Mouse (Mus musculus): ENCODE measurements around the gene Pigr. TPM values are rescaled to one million over a fixed set of nuclear protein-coding genes. Genes with fewer than 3 reads are reported as not detected.

Gene Pigr
- polyA plus RNA-seq (2015; fragmentation: Illumina TruSeq; extraction: RNeasy Lipid Tissue Mini Kit (QIAGEN cat#74804); ENCODE audit: insufficient read depth, low read depth, low replicate concordance): 4.8 TPM

DNA sequence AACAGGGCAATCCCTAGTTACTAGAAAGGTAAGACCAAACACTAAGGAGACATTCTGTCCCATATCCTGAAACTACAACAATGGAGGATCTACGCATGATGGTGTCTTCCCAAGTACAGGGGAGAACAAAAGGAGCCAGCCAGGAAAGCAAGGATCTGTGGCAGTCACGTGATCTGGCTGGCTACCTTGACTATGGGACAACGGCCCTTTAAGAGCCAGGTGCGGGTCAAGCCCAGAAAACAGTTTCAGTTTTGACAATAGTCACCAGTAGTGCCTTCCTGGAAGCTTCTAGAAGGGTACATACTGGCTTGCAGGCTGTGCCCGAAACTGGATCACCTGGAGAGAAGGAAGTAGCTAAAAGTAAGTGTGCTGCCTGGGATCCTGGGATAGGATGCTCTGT lies at the start of gene Pigr:
Gene Pigr, plus strand, starts transcription at position 237 of the 400 bp plus-strand sequence.

DNA sequence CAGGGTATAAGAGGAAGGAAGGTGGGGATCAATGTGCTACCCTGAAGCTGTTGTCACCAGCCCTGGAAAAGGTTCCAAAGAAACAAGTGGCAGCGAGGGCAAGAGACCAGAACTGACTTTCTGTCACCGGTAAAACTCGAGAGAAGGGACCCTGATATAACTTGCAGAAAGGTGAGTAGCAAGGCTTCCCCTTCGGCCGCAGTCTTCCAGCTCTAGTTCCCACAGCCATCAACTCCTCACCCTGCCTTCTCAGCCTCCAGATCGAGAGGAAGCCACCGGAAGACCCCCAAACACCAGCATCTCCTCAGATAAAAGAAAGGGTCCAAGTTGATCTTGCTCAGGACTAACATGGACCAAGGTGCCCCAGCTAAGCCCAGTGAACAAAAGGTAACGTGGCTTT lies 25.9 kb upstream of the Pigr start, which contains the start of gene Fcamr:
Gene Fcamr, plus strand, starts transcription at position 301 of the 400 bp plus-strand sequence.

DNA sequence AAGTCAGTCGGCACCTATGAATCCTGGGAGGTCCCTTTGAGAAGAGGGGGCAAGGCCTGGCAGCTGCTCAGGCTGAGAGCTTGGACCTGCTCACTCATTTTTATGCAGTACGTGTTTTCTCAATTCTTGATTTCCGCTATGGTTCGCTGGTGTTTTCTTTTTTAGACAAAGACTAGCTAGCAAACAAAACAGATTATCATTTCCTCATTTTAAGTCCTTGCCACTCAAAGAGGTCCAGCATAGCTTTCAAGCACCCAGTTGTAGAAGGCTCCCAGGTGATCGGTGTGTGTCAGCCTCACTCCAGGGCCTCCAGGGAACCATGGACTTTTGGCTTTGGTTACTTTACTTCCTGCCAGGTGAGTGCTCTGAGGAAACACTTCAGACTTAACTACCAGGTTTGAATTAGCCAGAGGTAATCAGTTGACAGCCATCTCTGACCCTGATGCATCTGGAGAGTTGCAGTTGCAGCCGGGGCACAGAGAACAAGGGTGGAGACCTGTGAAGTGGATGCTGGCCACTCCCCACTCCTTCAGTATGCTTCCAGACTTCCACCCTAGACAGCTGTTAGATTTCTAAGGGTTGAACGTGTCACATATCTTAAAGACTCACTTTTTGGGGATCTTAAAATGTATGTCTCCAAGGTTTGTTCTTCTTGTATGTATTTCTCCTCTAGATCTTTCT lies 39.2 kb downstream of the Pigr start, which contains the start of gene Fcmr:
Gene Fcmr, plus strand, starts transcription at position 129 of the 681 bp plus-strand sequence.

DNA sequence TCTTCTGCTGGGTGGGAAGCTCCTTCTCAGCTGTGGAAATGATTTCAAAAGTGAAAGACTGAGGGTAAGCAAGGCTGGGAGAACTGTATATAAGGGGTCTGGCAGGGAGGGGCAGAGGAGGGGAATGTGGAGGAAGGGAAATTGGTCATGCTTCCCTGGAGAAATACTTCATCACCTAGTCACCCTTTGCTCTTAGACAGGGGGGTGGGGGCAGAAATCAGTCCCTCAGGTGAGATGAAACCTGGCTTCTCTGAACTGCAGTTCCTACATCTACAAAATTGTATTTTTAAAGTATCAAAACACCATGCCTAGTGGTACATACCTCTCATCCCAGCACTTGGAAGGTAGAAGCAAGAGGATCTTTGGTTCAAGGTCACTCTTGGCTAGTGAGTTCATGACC lies 60.9 kb downstream of the Pigr start, which contains the start of gene Il24:
Gene Il24, minus strand, starts transcription at position 101 of the 400 bp plus-strand sequence.

Other genes with a start within 250 kb of the Pigr start
- not detected for gene Zp3r, start 197.1 kb upstream of the Pigr start, polyA plus RNA-seq (2015; fragmentation: Illumina TruSeq; extraction: RNeasy Lipid Tissue Mini Kit (QIAGEN cat#74804); ENCODE audit: insufficient read depth, low read depth, low replicate concordance)
- gene C4bp, start 165.1 kb upstream of the Pigr start, polyA plus RNA-seq (2015; fragmentation: Illumina TruSeq; extraction: RNeasy Lipid Tissue Mini Kit (QIAGEN cat#74804); ENCODE audit: insufficient read depth, low read depth, low replicate concordance): not detected
- gene Gm29427, start 110.9 kb upstream of the Pigr start, polyA plus RNA-seq (2015; fragmentation: Illumina TruSeq; extraction: RNeasy Lipid Tissue Mini Kit (QIAGEN cat#74804); ENCODE audit: insufficient read depth, low read depth, low replicate concordance): not detected
- 1.7 TPM for gene Yod1, start 109.4 kb upstream of the Pigr start, polyA plus RNA-seq (2015; fragmentation: Illumina TruSeq; extraction: RNeasy Lipid Tissue Mini Kit (QIAGEN cat#74804); ENCODE audit: insufficient read depth, low read depth, low replicate concordance)
- 6.1 TPM for gene Pfkfb2, start 97.4 kb upstream of the Pigr start, polyA plus RNA-seq (2015; fragmentation: Illumina TruSeq; extraction: RNeasy Lipid Tissue Mini Kit (QIAGEN cat#74804); ENCODE audit: insufficient read depth, low read depth, low replicate concordance)
- gene AA986860, start 94.7 kb upstream of the Pigr start, polyA plus RNA-seq (2015; fragmentation: Illumina TruSeq; extraction: RNeasy Lipid Tissue Mini Kit (QIAGEN cat#74804); ENCODE audit: insufficient read depth, low read depth, low replicate concordance): 3.0 TPM
- not detected for gene Fcamr, start 25.8 kb upstream of the Pigr start, polyA plus RNA-seq (2015; fragmentation: Illumina TruSeq; extraction: RNeasy Lipid Tissue Mini Kit (QIAGEN cat#74804); ENCODE audit: insufficient read depth, low read depth, low replicate concordance)
- gene Fcmr, start 39.0 kb downstream of the Pigr start, polyA plus RNA-seq (2015; fragmentation: Illumina TruSeq; extraction: RNeasy Lipid Tissue Mini Kit (QIAGEN cat#74804); ENCODE audit: insufficient read depth, low read depth, low replicate concordance): 2.1 TPM
- gene Il24, start 60.8 kb downstream of the Pigr start, polyA plus RNA-seq (2015; fragmentation: Illumina TruSeq; extraction: RNeasy Lipid Tissue Mini Kit (QIAGEN cat#74804); ENCODE audit: insufficient read depth, low read depth, low replicate concordance): not detected
- not detected for gene Il20, start 84.8 kb downstream of the Pigr start, polyA plus RNA-seq (2015; fragmentation: Illumina TruSeq; extraction: RNeasy Lipid Tissue Mini Kit (QIAGEN cat#74804); ENCODE audit: insufficient read depth, low read depth, low replicate concordance)
- gene Il19, start 113.4 kb downstream of the Pigr start, polyA plus RNA-seq (2015; fragmentation: Illumina TruSeq; extraction: RNeasy Lipid Tissue Mini Kit (QIAGEN cat#74804); ENCODE audit: insufficient read depth, low read depth, low replicate concordance): not detected
- not detected for gene Il10, start 193.2 kb downstream of the Pigr start, polyA plus RNA-seq (2015; fragmentation: Illumina TruSeq; extraction: RNeasy Lipid Tissue Mini Kit (QIAGEN cat#74804); ENCODE audit: insufficient read depth, low read depth, low replicate concordance)